22 mouse cellular contexts compared by ENCODE assay signal in genomic region chr11:50394731-50395130, GRCm38 (mm10). TPM values are rescaled to one million over a fixed set of nuclear protein-coding genes. Genes with fewer than 3 reads are reported as not detected.
A peak's percentile ranks its signal among the peaks of the same experiment; 100 is the strongest.
DNase-seq lines count a peak whose midpoint lies in the region; ATAC-seq lines count a peak whose summit lies in the region.
"Had no signal": no experiment of that assay in that cellular context is flagged by ENCODE, and none has a peak within 500 bp of the region (broad histone marks: within the 10 kb centered on the region; RNA-seq: fewer than 3 reads in every experiment).

No protein-coding gene starts in this region.

- H3K27me3 ChIP-seq in heart, embryonic 11.5 days (ENCODE audit: control insufficient read depth, insufficient read depth, low read length): no peaks in the 10 kb centered on the region
- H3K27me3 ChIP-seq: embryonic facial prominence, embryonic 13.5 days; embryonic facial prominence, embryonic 15.5 days; forebrain, embryonic 13.5 days; forebrain, embryonic 15.5 days had no signal

- 84% methylated on average over 7 of the region's 7 CpGs for WGBS in heart, embryonic 11.5 days (ENCODE audit: insufficient replicate concordance)

- peaks cover 5% of the 10 kb centered on the region; the same call in 1 of the 2 replicates for H3K36me3 ChIP-seq in heart, embryonic 11.5 days (ENCODE audit: control insufficient read depth, insufficient read depth, low read length)

- no peaks in the 10 kb centered on the region for H3K9me3 ChIP-seq in heart, embryonic 11.5 days (replicated peaks; ENCODE audit: control insufficient read depth, low read length)
- H3K9me3 ChIP-seq: embryonic facial prominence, embryonic 13.5 days; embryonic facial prominence, embryonic 15.5 days; forebrain, embryonic 10.5 days; forebrain, embryonic 13.5 days; forebrain, embryonic 15.5 days had no signal

- peaks cover 10% of the 10 kb centered on the region; the same call in 1 of the 2 replicates for H3K4me1 ChIP-seq in heart, embryonic 11.5 days (ENCODE audit: control insufficient read depth, insufficient read depth, low read length)
- H3K4me1 ChIP-seq: embryonic facial prominence, embryonic 13.5 days; embryonic facial prominence, embryonic 15.5 days; forebrain, embryonic 10.5 days; forebrain, embryonic 13.5 days; forebrain, embryonic 15.5 days had no signal

- no peak overlapping the region for H3K4me3 ChIP-seq in heart, embryonic 11.5 days (ENCODE audit: low read depth, low read length)
- H3K4me3 ChIP-seq: embryonic facial prominence, embryonic 13.5 days; embryonic facial prominence, embryonic 15.5 days; erythroblast, embryonic 14.5 days; forebrain, embryonic 10.5 days; forebrain, embryonic 13.5 days; forebrain, embryonic 15.5 days had no signal

- H3K4me2 ChIP-seq in heart, embryonic 11.5 days: no peak overlapping the region
- H3K4me2 ChIP-seq: embryonic facial prominence, embryonic 13.5 days; embryonic facial prominence, embryonic 15.5 days; forebrain, embryonic 13.5 days; forebrain, embryonic 15.5 days had no signal

- peak; percentile 79 for DNase-seq in heart, adult 11 months
- peak; percentile 33 for DNase-seq in testis, postnatal 10 days (ENCODE audit: low spot score)
- no peak for DNase-seq in testis, postnatal 14 days (ENCODE audit: low spot score)
- DNase-seq: adrenal gland, adult 2 months; adrenal gland, postnatal 10 days; adrenal gland, postnatal 25 days; cerebellum, adult 11 months; cerebellum, adult 18-20 months; cerebellum, adult 8-10 months; cerebellum, adult 9-11 months; cerebellum, postnatal 14 days; cerebellum, postnatal 36 days; embryo, embryonic 11 days had no signal

- H3K9ac ChIP-seq in heart, embryonic 11.5 days (ENCODE audit: low read depth, low read length): no peak overlapping the region
- H3K9ac ChIP-seq: embryonic facial prominence, embryonic 13.5 days; embryonic facial prominence, embryonic 15.5 days; forebrain, embryonic 13.5 days; forebrain, embryonic 15.5 days had no signal

- no peak overlapping the region for H3K27ac ChIP-seq in heart, embryonic 11.5 days (ENCODE audit: low read depth, low read length)
- H3K27ac ChIP-seq: embryonic facial prominence, embryonic 13.5 days; embryonic facial prominence, embryonic 15.5 days; forebrain, embryonic 10.5 days; forebrain, embryonic 13.5 days; forebrain, embryonic 15.5 days had no signal

- ATAC-seq in heart, embryonic 11.5 days (replicated peaks; ENCODE audit: insufficient number of reproducible peaks, low FRiP score, low TSS enrichment): no peak
- ATAC-seq: forebrain, embryonic 13.5 days; forebrain, embryonic 15.5 days had no signal

RNA-seq across cellular contexts. Expression of gene Hnrnph1, which starts 17.9 kb away (rescaled TPM):
- 320 and 342 TPM in 2 replicates for polyA plus RNA-seq in heart, embryonic 11.5 days (2014; fragmentation: Nextera tagmentation; extraction: Ambion mirVana)

RNA-seq across cellular contexts. Expression of gene Rufy1, which starts 36.2 kb away (rescaled TPM):
- 19.5 and 20.0 TPM in 2 replicates for polyA plus RNA-seq in heart, embryonic 11.5 days (2014; fragmentation: Nextera tagmentation; extraction: Ambion mirVana)

RNA-seq across cellular contexts. Expression of gene Cby3, which starts 40.5 kb away (rescaled TPM):
- polyA plus RNA-seq in heart, embryonic 11.5 days (2014; fragmentation: Nextera tagmentation; extraction: Ambion mirVana): not detected in 2 replicates
- polyA plus RNA-seq: adrenal gland, adult 2 months; C2C12; embryonic facial prominence, embryonic 11.5 days; erythroblast, embryonic 14.5 days had no signal
